Mouse (Mus musculus): ENCODE measurements around the gene Btbd3. TPM values are rescaled to one million over a fixed set of nuclear protein-coding genes. Genes with fewer than 3 reads are reported as not detected.

Btbd3 gene
- polyA plus RNA-seq, 2 experiments, result 1.8 to 2.0 TPM

- Histone ChIP-seq H3K9me3 (ENCODE audit: control insufficient read depth, low read length) (no peaks in the 10 kb centered on the region), H3K9ac (replicated peaks) (no peak overlapping the region), H3K36me3 (replicated peaks; ENCODE audit: control insufficient read depth, insufficient read depth, low read depth) (no peaks in the 10 kb centered on the region), H3K27ac (no peak overlapping the region), H3K27me3 (ENCODE audit: control insufficient read depth, insufficient read depth, low read length) (no peaks in the 10 kb centered on the region), H3K4me1 (replicated peaks; ENCODE audit: control insufficient read depth in 2 of 2, insufficient read depth in 2 of 2, low read length in 1 of 2) (no peaks in the 10 kb centered on the region), H3K4me3 (ENCODE audit: insufficient read depth in 1 of 2, low read depth in 2 of 2, low read length in 2 of 2) (no peak overlapping the region), H3K4me2 (ENCODE audit: low read depth) (no peak overlapping the region)
- no peak for TF ChIP-seq EP300 (IDR thresholded peaks at IDR 0.05; ENCODE audit: low read depth)
- no peak for TF ChIP-seq CTCF (IDR thresholded peaks at IDR 0.05; ENCODE audit: low read depth)
- 55% methylated on average over 2 of the region's 2 CpGs for WGBS (ENCODE audit: insufficient replicate concordance)
- ATAC-seq (ENCODE audit: insufficient read depth) (no peak), DNase-seq (ENCODE audit: low read depth in 3 of 3, low spot score in 3 of 3) (no peak)
These were observed 329.6 kb downstream of the Btbd3 start for GRCm38 (mm10) chr2:138585930-138586329.

- H3K4me1 ChIP-seq (replicated peaks; ENCODE audit: control insufficient read depth in 2 of 2, insufficient read depth in 2 of 2, low read length in 1 of 2), result no peaks in the 10 kb centered on the region
- H3K27ac ChIP-seq, result no peak overlapping the region
- 68% methylated on average over 2 of the region's 2 CpGs for WGBS (ENCODE audit: insufficient replicate concordance)
- no peaks in the 10 kb centered on the region for H3K9me3 ChIP-seq (ENCODE audit: control insufficient read depth, low read length)
- no peak for TF ChIP-seq CTCF (IDR thresholded peaks at IDR 0.05; ENCODE audit: low read depth)
- no peak for TF ChIP-seq EP300 (IDR thresholded peaks at IDR 0.05; ENCODE audit: low read depth)
- H3K4me2 ChIP-seq (ENCODE audit: low read depth), result no peak overlapping the region
- no peak overlapping the region for H3K4me3 ChIP-seq (ENCODE audit: insufficient read depth in 1 of 2, low read depth in 2 of 2, low read length in 2 of 2)
- H3K36me3 ChIP-seq (replicated peaks; ENCODE audit: control insufficient read depth, insufficient read depth, low read depth), result no peaks in the 10 kb centered on the region
- H3K27me3 ChIP-seq (ENCODE audit: control insufficient read depth, insufficient read depth, low read length), result no peaks in the 10 kb centered on the region
- no peak for DNase-seq (ENCODE audit: low read depth in 3 of 3, low spot score in 3 of 3)
- no peak for ATAC-seq (ENCODE audit: insufficient read depth)
- H3K9ac ChIP-seq (replicated peaks), result no peak overlapping the region
These were observed 331.0 kb downstream of the Btbd3 start for GRCm38 (mm10) chr2:138587335-138587734.

GRCm38 (mm10) chr2:138587795-138588545, 331.6 kb downstream of the Btbd3 start:
- Histone ChIP-seq H3K4me1 (replicated peaks; ENCODE audit: control insufficient read depth in 2 of 2, insufficient read depth in 2 of 2, low read length in 1 of 2) (no peaks in the 10 kb centered on the region), H3K9ac (replicated peaks) (no peak overlapping the region), H3K36me3 (replicated peaks; ENCODE audit: control insufficient read depth, insufficient read depth, low read depth) (no peaks in the 10 kb centered on the region), H3K27ac (no peak overlapping the region), H3K9me3 (ENCODE audit: control insufficient read depth, low read length) (no peaks in the 10 kb centered on the region), H3K4me3 (ENCODE audit: insufficient read depth in 1 of 2, low read depth in 2 of 2, low read length in 2 of 2) (no peak overlapping the region), H3K4me2 (ENCODE audit: low read depth) (no peak overlapping the region), H3K27me3 (ENCODE audit: control insufficient read depth, insufficient read depth, low read length) (no peaks in the 10 kb centered on the region)
- ATAC-seq (ENCODE audit: insufficient read depth), result no peak
- TF ChIP-seq EP300 (IDR thresholded peaks at IDR 0.05; ENCODE audit: low read depth) (no peak), CTCF (IDR thresholded peaks at IDR 0.05; ENCODE audit: low read depth) (no peak)
- no peak for DNase-seq (ENCODE audit: low read depth in 3 of 3, low spot score in 3 of 3)
- WGBS (ENCODE audit: insufficient replicate concordance), result 74% methylated on average over 7 of the region's 7 CpGs

DNA sequence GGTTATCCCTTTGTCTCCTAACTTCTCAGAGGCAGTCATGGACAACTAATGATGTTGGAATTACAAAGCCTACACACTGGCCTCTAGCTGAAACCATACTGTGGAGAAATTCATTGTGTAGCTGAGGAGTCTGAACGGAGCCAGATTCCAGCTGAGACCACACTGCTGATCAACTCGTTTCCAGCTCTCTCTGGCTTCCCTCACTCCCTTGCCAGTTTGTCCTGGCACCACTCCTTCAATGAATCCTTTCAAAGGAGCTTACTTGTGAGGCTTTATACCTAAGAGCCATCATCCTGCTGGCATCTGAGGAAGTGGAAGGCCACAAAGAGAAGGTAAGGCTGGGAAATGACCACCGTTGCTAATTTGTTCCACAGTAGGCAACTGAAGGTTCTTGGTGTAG, 332.7 kb downstream of the Btbd3 start:
- TF ChIP-seq CTCF (IDR thresholded peaks at IDR 0.05; ENCODE audit: low read depth) (no peak), EP300 (IDR thresholded peaks at IDR 0.05; ENCODE audit: low read depth) (no peak)
- 61% methylated on average over 3 of the region's 3 CpGs for WGBS (ENCODE audit: insufficient replicate concordance)
- Histone ChIP-seq H3K4me3 (ENCODE audit: insufficient read depth in 1 of 2, low read depth in 2 of 2, low read length in 2 of 2) (no peak overlapping the region), H3K4me2 (ENCODE audit: low read depth) (no peak overlapping the region), H3K36me3 (replicated peaks; ENCODE audit: control insufficient read depth, insufficient read depth, low read depth) (no peaks in the 10 kb centered on the region), H3K4me1 (replicated peaks; ENCODE audit: control insufficient read depth in 2 of 2, insufficient read depth in 2 of 2, low read length in 1 of 2) (no peaks in the 10 kb centered on the region), H3K9ac (replicated peaks) (no peak overlapping the region), H3K27me3 (ENCODE audit: control insufficient read depth, insufficient read depth, low read length) (no peaks in the 10 kb centered on the region), H3K27ac (no peak overlapping the region), H3K9me3 (ENCODE audit: control insufficient read depth, low read length) (no peaks in the 10 kb centered on the region)
- DNase-seq (ENCODE audit: low read depth in 3 of 3, low spot score in 3 of 3), result no peak
- no peak for ATAC-seq (ENCODE audit: insufficient read depth)

- H3K9me3 ChIP-seq (ENCODE audit: control insufficient read depth, low read length), result no peaks in the 10 kb centered on the region
- 35% methylated on average over 1 of the region's 1 CpGs for WGBS (ENCODE audit: insufficient replicate concordance)
- TF ChIP-seq EP300 (IDR thresholded peaks at IDR 0.05; ENCODE audit: low read depth), result no peak
- TF ChIP-seq CTCF (IDR thresholded peaks at IDR 0.05; ENCODE audit: low read depth), result no peak
- DNase-seq (ENCODE audit: low read depth in 3 of 3, low spot score in 3 of 3) (no peak), ATAC-seq (ENCODE audit: insufficient read depth) (no peak)
- no peaks in the 10 kb centered on the region for H3K36me3 ChIP-seq (replicated peaks; ENCODE audit: control insufficient read depth, insufficient read depth, low read depth)
- no peak overlapping the region for H3K27ac ChIP-seq
- H3K4me1 ChIP-seq (replicated peaks; ENCODE audit: control insufficient read depth in 2 of 2, insufficient read depth in 2 of 2, low read length in 1 of 2), result no peaks in the 10 kb centered on the region
- no peaks in the 10 kb centered on the region for H3K27me3 ChIP-seq (ENCODE audit: control insufficient read depth, insufficient read depth, low read length)
- no peak overlapping the region for H3K4me2 ChIP-seq (ENCODE audit: low read depth)
- no peak overlapping the region for H3K4me3 ChIP-seq (ENCODE audit: insufficient read depth in 1 of 2, low read depth in 2 of 2, low read length in 2 of 2)
- H3K9ac ChIP-seq (replicated peaks), result no peak overlapping the region
These were observed 333.9 kb downstream of the Btbd3 start for GRCm38 (mm10) chr2:138590307-138590706.
